Mouse (Mus musculus) lung, postnatal 25 days (tissue): ENCODE measurements around the gene Atox1.

ENCODE experiments used
- DNase-seq: peaks from one replicate; pipeline ENCODE4 v3.0.0; 2022; ENCODE audit warnings: low spot score

Atox1 gene

DNA sequence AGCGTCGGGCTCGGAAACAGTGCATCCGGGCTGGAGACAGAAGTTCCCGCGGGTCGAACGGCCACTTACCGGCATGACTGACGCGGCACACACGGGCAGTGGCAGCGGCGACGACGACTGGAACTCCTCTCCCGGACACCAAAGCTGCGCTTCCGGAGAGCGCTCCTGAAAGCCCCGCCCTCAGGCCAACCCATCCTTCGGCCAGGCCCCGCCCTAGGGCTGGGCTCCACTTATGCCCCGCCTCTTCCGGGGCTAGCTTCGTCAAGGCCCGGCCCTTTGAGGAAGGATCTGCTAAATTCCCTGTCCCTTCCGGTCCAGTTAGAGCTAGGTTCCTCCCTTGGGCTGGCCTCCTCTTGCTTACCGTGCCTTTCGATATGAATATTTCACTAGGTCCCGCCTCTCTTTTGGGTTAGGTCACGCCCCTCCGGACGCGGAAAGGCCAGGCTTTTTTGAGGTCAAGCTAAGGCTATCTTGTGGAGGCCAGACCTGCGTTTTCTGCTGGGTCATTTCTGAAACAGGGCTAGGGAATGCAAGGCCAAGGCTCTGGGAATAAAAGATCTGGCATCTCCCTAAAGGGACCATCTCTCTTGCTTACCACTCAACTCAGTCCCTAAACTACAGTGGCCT lies at the start of gene Atox1:
Atox1 (minus strand) TSS at position 221 of the 627 bp plus-strand sequence.
- DNase-seq: peak; percentile 97

GRCm38 (mm10) chr11:55505485-55505884 lies 44.4 kb upstream of the Atox1 start:
- DNase-seq: no peak

DNA sequence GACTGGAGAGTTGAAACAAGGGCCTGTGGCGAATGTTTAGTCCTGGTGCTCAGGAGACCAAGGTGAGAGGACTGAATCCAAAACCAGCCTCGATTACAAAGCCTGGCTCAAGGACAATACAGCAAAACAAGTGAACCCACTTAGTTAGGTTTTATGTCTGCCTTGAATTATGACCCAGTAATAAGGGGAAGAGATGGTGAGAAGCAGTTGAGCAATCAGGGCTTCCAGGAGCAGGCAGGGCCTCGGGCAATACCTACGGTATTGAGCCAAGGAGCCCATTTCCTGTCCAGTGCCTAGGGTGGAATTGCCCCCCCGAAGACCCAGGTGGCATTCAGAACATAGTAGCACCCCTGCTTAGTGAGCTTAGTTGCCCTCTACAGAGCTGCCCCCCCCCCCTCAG lies 41.8 kb upstream of the Atox1 start:
- DNase-seq: no peak

DNA sequence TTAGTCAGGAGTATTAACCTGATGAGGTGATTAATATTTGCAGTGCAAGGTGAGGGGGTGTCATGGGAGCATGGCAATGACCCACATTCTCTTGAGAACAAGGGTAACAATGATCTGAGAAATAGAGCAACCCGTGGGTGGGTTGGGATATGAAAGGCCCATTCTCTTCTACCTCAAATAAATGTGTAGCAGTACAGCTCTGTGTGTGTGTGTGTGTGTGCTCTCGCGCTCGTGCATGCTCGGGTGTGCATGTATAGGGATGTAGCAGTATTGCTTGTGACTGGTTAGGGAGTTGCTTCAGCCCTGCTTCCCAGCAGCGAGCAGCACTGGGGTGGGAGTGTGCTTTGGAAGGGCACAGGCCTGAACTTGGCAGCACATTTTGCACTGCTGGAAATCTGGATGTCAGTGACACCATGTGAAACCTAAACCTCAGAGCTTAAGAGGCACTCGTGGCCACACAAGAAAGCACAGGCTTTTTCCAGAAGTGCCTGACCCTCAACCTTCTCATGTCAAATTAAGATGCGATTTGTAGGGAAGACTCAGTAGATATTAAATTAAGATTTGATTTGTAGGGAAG lies 41.0 kb upstream of the Atox1 start:
- no peak for DNase-seq

- DNase-seq: peak; percentile 39
Measured at GRCm38 (mm10) chr11:55497885-55498284, 36.8 kb upstream of the Atox1 start.

GRCm38 (mm10) chr11:55496158-55496557 lies 35.1 kb upstream of the Atox1 start:
- DNase-seq: no peak

DNA sequence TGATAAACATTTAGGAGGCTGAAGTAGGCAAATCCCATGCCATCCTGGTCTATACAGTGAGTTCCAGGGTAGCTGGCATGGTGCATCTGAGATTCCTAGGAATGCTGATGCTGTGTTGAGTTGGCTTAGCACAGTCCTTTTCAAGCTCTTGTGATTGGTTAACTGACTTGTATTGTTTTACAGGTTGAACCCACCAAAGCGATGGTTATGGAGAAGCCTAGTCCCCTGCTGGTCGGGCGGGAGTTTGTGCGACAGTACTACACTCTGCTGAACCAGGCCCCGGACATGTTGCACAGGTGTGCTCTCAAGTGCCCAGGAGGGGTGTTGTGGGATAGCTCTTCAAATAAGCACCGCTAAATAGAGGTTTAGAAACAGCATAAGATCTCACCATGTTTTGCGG lies 24.4 kb upstream of the Atox1 start:
- DNase-seq: no peak

- DNase-seq: no peak
Measured at GRCm38 (mm10) chr11:55473219-55473618, 12.2 kb upstream of the Atox1 start.

DNA sequence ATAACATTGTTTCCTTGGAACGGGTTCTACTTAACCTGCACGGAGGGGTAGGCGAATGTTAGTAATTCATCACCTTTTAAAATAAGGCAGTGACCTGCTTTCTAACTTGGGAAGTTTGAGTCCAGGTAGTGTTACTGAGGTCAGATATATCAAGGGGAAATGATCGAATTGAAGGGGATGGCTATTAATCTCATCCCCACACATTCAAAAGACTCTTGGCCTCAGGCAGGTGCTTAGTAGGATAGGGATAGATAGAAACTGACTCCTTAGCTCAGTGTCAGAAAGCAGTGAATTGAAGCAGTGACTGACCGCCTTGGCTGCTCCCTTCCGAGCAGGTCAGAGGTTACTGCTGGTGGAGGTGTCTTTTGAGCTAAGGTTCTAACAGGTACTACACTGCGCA lies 10.4 kb upstream of the Atox1 start:
- DNase-seq: no peak

- no peak for DNase-seq
Measured at GRCm38 (mm10) chr11:55470761-55471160, 9.7 kb upstream of the Atox1 start.

GRCm38 (mm10) chr11:55469923-55470691 lies 9.1 kb upstream of the Atox1 start:
- no peak for DNase-seq

- peak; percentile 100 for DNase-seq
Measured at GRCm38 (mm10) chr11:55469048-55469843, 8.2 kb upstream of the Atox1 start, which contains the start of gene G3bp1. Gene G3bp1, plus strand, starts transcription at chr11:55469685.

GRCm38 (mm10) chr11:55468611-55469047 lies 7.6 kb upstream of the Atox1 start:
- peak; percentile 36 for DNase-seq

- peak; percentile 33 for DNase-seq
Measured at GRCm38 (mm10) chr11:55468012-55468411, 7.0 kb upstream of the Atox1 start.

GRCm38 (mm10) chr11:55465177-55465576 lies 4.1 kb upstream of the Atox1 start:
- DNase-seq: no peak

- no peak for DNase-seq
Measured at GRCm38 (mm10) chr11:55464707-55465106, 3.7 kb upstream of the Atox1 start.

DNA sequence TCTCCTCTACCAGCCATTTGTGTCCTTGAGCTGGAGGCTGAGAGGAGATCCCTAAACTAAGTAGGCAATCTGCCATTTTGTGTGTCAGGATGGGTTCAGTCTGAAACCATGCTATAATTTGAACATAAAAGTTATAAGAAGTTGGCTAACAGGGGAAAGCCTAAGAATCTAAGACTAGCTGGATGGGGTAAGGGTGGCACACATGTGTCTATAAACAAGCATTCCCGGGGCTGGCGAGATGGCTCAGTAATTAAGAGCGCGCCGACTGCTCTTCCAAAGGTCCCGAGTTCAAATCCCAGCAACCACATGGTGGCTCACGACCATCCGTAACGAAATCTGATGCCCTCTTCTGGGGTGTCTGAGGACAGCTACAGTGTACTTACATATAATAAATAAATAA lies 1.1 kb upstream of the Atox1 start:
- no peak for DNase-seq

GRCm38 (mm10) chr11:55460559-55461018 lies 450 bp downstream of the Atox1 start:
- DNase-seq: no peak

GRCm38 (mm10) chr11:55459850-55460558 lies 1.0 kb downstream of the Atox1 start:
- no peak for DNase-seq

DNA sequence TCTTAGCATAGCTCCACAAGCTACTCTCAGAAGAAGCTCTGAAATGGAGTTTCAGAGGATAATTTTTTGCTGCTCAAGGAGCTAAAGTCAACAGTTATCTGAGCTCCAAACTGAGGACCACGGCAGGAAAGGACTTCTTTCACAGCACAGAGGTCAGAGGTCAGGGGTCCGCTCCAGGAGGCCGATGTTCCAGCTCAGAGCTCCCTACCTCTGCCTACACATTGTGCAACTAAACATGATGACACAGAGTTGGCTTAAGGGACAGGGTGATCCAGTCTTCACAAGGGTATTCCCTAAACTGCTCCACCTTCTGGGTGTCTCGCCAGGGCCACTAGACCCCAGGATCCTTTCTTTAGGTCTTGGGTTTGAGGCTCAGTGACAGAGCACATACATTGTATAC lies 2.5 kb downstream of the Atox1 start:
- DNase-seq: no peak

GRCm38 (mm10) chr11:55455166-55455565 lies 5.9 kb downstream of the Atox1 start:
- DNase-seq: no peak

- peak; percentile 49 for DNase-seq
Measured at GRCm38 (mm10) chr11:55453640-55454039, 7.4 kb downstream of the Atox1 start.
